Mouse (Mus musculus) bone marrow, adult 2 months (tissue): ENCODE data around the gene Golt1a. TPM values are rescaled to one million over a fixed set of nuclear protein-coding genes. Genes with fewer than 3 reads are reported as not detected.

Experiments
- H3K27ac ChIP-seq: fragments of 200-500 bp; 2 replicates; pipeline ENCODE4 v1.5.1; 2012; ENCODE audit warnings: low read depth, mild to moderate bottlenecking, control low read depth, inconsistent platforms, low read length; ENCODE audit not compliant: control insufficient read depth, poor library complexity, insufficient read depth
- H3K4me1 ChIP-seq: fragments of 200-500 bp; 2 replicates; pipeline ENCODE4 v1.6.1; 2011; ENCODE audit warnings: low read length; ENCODE audit not compliant: control insufficient read depth, insufficient read depth
- H3K4me3 ChIP-seq: fragments of 200-500 bp; replicated peaks from 2 replicates; pipeline ENCODE3; 2011; ENCODE audit warnings: mild to moderate bottlenecking, low read depth, low read length, control low read depth; ENCODE audit not compliant: control insufficient read depth
- CTCF ChIP-seq: fragments of 200-500 bp; IDR thresholded peaks from 2 replicates; pipeline ENCODE4 v1.5.1; 2011; ENCODE audit warnings: low read length, control low read depth; ENCODE audit not compliant: control insufficient read depth, insufficient read depth
- POLR2A ChIP-seq: fragments of 200-500 bp; IDR thresholded peaks from 2 replicates; pipeline ENCODE4 v1.6.1; 2011; ENCODE audit warnings: low read depth, mild to moderate bottlenecking, control low read depth, low read length, borderline replicate concordance; ENCODE audit not compliant: control insufficient read depth
- WGBS: fragments of 180-500 bp; shearing (Covaris S2); methylation state at CpG from one replicate; pipeline ENCODE4 v1.1.7; 2018; 5-methylcytosine and 5-hydroxymethylcytosine counted together
- polyA plus RNA-seq: library from polyadenylated mRNA; stranded (reverse); fragments of >200 nt; gene quantifications from 2 replicates; pipeline ENCODE4 v1.2.4, GENCODE M21; 2011; ENCODE audit warnings: low replicate concordance; ENCODE audit not compliant: missing spikeins, insufficient read depth, insufficient read length

Golt1a gene
- polyA plus RNA-seq, 1 experiment = not detected

DNA sequence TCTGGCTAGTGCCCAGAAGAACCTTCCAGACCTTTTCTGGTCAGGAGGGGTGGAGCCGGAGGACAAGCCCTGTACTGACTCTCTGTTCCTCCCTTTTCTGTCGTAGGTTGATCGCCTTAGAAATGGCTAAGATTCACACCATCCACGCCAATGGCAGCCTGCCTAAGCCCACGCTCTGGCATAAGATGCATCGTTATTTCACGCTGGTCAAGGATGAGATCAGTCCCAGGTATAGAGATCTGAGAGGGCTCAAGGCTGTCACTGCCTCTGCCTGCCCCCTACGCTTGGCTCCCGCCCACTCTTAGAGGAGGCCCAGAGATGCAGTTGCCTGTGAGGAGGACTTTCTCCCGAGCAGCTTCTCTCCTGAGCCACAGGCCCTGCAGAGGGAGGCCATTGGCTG is 59.0 kb downstream of the Golt1a start:
- Histone ChIP-seq H3K4me3 (no peak overlapping the region), H3K4me1 (no peaks in the 10 kb centered on the region), H3K27ac (no peak overlapping the region)
- TF ChIP-seq CTCF (no peak; the same call in 1 of the 2 replicates), POLR2A (no peak)
- WGBS = 76% methylated on average over 10 of the region's 10 CpGs

- no peaks in the 10 kb centered on the region for H3K4me1 ChIP-seq
- WGBS = 71% methylated on average over 4 of the region's 4 CpGs
- no peak overlapping the region for H3K4me3 ChIP-seq
- TF ChIP-seq CTCF = no peak
- TF ChIP-seq POLR2A = no peak
- no peak overlapping the region for H3K27ac ChIP-seq
Measured at GRCm38 (mm10) chr1:133370352-133370751, 60.8 kb downstream of the Golt1a start.

GRCm38 (mm10) chr1:133371431-133371830 is 61.8 kb downstream of the Golt1a start:
- TF ChIP-seq CTCF (no peak), POLR2A (no peak)
- Histone ChIP-seq H3K4me1 (no peaks in the 10 kb centered on the region), H3K4me3 (no peak overlapping the region), H3K27ac (no peak overlapping the region)
- 79% methylated on average over 6 of the region's 6 CpGs for WGBS

DNA sequence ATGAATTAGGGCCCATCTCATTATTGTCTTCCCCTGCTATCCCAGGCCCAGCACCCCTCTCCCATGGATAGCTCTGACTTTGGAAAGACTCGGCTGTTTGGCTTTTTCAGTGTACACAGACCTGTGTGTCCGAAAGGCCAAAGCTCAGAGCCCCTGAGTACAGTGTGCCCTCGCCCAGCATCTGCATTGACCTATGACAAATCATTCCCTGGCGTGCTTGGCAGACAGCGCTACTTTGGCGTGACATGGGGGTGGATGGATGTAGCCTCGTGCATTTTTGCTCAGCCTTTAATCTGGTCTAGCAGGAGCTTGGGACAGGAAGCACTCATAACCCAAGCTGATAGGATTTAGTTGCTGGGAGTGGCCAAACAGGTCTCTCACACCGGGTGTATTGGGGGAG is 62.5 kb downstream of the Golt1a start:
- no peaks in the 10 kb centered on the region for H3K4me1 ChIP-seq
- H3K4me3 ChIP-seq = no peak overlapping the region
- TF ChIP-seq CTCF (no peak), POLR2A (no peak)
- no peak overlapping the region for H3K27ac ChIP-seq
- WGBS = 56% methylated on average over 8 of the region's 8 CpGs

Other genes starting within 250 kb of the Golt1a start
- gene Ppp1r15b, start 178.7 kb upstream of the Golt1a start, polyA plus RNA-seq = 51.2 and 59.4 TPM in 2 replicates
- gene Plekha6, start 145.6 kb upstream of the Golt1a start, polyA plus RNA-seq = 0.84 and 2.1 TPM in 2 replicates
- not detected in 2 replicates for gene Kiss1, start 12.1 kb downstream of the Golt1a start, polyA plus RNA-seq
- not detected in 2 replicates for gene Ren1, start 40.7 kb downstream of the Golt1a start, polyA plus RNA-seq
- 1.3 TPM in 1 of 2 replicates, not detected in the other for gene Etnk2, start 53.8 kb downstream of the Golt1a start, polyA plus RNA-seq
- 1.1 and 3.1 TPM in 2 replicates for gene Sox13, start 114.6 kb downstream of the Golt1a start, polyA plus RNA-seq